Mouse (Mus musculus) brain, embryonic 14.5 days (tissue): ENCODE data around the gene Rundc3a.

Source experiments
- CTCF ChIP-seq: fragments of 200-500 bp; IDR thresholded peaks from 2 replicates; pipeline ENCODE4 v1.5.1; 2012; ENCODE audit warnings: inconsistent platforms, mild to moderate bottlenecking, moderate library complexity, borderline replicate concordance; ENCODE audit not compliant: insufficient read depth, insufficient read length; ENCODE audit errors: extremely low read depth
- POLR2A ChIP-seq: fragments of 200-500 bp; IDR thresholded peaks from 2 replicates; pipeline ENCODE4 v1.6.1; 2012; ENCODE audit warnings: mild to moderate bottlenecking, inconsistent platforms, borderline replicate concordance; ENCODE audit not compliant: poor library complexity, insufficient read depth, insufficient read length, severe bottlenecking; ENCODE audit errors: extremely low read depth

DNA sequence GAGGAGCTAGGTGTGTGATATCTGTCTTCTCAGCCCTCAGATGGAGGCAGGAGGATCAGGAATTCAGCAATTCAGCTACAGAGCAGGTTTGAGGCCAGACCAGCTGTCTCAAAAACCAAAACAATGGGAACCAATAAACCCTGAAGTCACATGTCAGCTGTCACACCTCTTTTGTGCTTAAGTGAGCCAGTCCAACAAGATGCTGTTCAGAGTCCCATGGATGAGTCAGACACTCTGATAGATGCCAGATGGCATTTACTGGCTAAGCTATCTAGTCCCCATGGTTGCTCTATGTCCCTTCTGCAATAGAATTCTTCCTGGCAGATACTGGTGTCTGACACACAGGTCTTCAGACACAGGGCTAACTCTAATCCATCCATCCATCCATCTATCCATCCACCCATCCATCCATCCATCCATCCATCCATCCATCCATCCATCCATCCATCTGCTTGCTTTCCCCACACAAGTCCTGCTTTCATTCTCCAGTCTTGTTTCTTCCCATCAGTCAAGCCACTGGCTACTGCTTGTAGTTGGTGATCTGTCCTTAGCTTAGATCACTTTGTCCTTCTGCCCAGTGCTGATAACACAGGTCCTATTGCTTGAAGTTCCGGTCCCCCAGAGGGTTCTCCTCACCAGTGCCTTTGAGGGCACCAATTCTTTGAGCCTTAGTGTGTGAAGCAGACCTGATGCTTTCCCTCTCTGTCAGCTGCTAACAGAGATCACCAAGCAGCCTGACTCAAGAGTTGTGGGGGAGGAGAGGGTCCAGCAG lies 9.7 kb upstream of the Rundc3a start:
- TF ChIP-seq CTCF: no peak
- TF ChIP-seq POLR2A: no peak
